Mouse (Mus musculus) left cerebral cortex, postnatal 14 days (tissue): Measurements from ENCODE around the gene Mta3. TPM values are rescaled to one million over a fixed set of nuclear protein-coding genes. Genes with fewer than 3 reads are reported as not detected.

Experiments
- DNase-seq, 2 experiments: peaks; one replicate each; pipeline ENCODE4 v3.0.0; 2021 to 2022; ENCODE audit warnings: low spot score in 2 of 2, mixed read lengths in 1 of 2
- intact Hi-C: fragments of 180-260 bp; cut with DNase I; formaldehyde crosslinking; loops from one replicate; pipeline ENCODE4 v1.15.1; 2025
- total RNA-seq, 2 experiments: library from RNA; stranded (reverse); gene quantifications; 2 replicates each; pipeline ENCODE4 v1.2.3; 2021

The Mta3 gene
- total RNA-seq, 2 experiments from 2014 or later: 65.9 to 68.5 TPM

DNA sequence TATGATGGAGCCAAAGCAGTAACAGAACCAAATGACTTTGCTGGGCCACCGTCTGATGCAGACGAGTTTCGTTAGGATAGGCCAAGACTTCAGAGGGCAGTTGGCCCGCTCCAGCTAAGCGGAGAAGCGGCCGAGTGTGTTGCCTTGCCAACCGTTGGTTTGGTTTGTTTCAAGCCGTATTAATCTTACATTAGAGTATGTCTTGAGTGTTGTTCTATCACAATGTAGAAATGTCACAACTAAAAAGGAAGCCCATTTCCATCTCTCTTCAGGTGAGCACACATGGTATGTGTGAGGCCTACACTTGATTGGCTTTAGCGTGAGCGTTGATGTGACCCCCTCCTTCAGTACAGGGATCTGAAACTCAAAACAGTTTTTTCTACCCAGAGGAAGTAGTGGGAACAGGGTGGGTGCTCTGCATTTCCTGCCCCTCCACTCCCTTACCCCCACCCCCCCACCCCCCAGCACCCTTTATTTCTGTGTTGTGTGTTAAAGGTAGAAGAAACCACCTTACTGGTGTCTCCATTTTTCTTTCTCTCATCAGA is 93.6 kb downstream of the Mta3 start:
- intact Hi-C loops: no loop called here
- no peak for DNase-seq

DNA sequence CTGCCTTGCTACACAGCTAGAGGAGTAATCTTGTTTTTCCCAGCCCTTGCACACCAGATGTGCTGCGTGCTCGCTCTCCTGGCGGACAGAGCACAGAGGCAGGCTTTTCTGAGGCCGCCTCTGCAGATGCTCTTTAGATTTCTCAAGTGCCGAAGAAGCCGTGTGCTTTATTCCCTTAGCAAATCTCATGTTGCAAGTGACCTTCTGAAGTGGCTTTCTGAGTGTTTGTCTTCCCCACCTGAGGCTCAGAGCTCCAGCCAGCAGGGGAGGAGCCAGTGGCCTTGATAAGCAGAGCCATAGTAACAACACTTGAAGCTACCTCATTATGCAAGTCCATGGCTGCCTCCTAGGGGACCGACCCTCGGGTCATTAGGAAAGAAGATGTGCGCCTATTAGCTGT is 98.0 kb downstream of the Mta3 start:
- DNase-seq: no peak
- intact Hi-C loops: no loop called here

DNA sequence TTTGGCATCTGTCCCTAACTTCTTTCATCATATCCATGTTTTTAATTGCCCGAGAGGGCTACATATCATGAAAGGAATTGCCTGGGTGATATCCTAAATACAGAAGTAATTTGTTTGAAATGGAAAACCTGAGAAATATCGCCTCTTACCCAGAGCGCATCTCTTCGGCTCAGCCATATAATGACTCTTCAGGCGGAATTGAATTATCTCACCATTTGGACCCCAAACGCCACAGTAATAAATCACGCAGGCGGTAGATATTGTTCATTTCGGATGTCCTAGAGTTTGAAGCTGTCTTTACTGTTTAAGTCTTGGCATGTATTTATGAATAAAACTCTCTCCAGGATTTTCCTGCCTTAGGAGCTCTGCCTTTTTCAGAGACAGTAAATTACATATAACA is 99.1 kb downstream of the Mta3 start:
- DNase-seq: no peak
- intact Hi-C loops: no loop called here

DNA sequence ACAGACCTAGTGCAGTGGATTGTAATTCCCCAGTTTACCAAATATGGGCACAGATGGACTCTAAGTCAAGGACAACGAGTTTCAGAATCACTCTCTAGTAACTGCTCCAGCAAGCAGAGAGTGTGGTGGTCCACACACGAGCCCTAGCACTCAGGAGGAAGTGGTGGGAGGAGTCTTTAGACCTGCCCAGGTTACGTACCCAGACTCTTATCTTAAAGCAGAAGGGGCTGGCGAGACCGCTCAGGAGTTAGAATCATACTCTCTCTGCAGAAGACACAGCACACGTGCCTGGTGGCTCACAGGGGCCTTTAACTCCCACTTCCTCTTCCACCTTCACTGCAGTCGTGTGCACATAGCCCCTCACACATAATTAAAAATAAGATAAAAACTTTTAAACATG is 101.4 kb downstream of the Mta3 start:
- DNase-seq: no peak
- intact Hi-C loops: no loop called here

DNA sequence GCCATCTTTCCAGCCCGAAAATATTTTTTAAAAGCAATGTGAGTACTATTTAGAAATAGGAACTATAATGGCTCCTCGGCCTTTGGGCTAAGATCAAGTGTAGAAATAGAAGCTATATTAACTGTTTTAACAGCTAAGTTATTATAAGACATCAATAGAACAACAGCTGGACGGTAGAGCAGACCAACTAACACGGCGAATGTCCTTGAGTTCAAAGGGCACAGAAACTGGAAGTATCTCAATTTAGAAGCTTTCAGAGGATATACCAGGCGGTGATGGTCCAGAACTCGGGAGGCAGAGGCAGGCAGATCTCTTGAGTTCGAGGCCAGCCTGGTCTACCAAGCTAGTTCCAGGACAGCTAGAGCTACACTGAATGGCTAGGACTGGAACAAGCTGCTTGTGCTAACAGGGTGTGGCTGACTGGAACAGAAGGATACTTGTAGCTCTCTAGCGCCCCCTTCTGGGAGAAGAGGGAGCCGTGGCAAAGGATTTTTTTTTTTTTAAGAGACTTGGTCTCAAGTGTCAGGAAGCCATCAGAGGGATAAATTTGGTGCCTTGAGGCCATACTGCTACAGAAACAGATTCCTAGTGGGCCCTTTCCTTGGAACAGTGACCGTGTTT is 101.9 kb downstream of the Mta3 start:
- DNase-seq: peak; percentile 79 to 80
- intact Hi-C loops: no loop called here

DNA sequence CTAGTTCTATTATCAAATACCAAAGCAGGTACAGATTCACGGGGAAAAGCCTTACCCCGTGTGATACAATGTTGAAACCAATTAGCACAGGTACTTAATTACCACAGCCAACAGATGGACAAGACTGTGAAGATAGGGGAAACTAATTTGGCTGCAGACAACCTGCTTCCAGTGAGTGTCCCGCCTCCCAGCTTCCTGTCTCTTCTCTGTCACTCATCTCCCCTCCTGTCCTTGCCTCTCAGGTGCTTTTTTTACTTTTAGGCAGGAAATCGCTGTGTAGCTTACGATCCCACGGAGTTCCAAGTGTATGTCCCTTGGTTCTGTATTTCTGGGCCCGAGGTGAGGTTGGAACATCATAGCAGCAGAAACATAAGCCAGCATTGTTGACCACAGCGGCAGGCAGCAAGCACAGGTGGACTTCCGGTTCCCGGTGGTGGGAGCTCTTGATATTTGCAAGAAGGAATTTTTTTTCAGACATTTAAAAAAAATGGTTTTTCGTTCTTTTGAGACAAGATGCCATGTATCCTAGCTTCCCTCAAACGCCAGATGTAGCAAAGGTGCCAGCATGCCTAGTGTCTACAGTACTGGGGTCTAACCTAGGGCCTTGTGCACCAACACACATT is 102.6 kb downstream of the Mta3 start:
- DNase-seq: no peak
- intact Hi-C loops: no loop called here

DNA sequence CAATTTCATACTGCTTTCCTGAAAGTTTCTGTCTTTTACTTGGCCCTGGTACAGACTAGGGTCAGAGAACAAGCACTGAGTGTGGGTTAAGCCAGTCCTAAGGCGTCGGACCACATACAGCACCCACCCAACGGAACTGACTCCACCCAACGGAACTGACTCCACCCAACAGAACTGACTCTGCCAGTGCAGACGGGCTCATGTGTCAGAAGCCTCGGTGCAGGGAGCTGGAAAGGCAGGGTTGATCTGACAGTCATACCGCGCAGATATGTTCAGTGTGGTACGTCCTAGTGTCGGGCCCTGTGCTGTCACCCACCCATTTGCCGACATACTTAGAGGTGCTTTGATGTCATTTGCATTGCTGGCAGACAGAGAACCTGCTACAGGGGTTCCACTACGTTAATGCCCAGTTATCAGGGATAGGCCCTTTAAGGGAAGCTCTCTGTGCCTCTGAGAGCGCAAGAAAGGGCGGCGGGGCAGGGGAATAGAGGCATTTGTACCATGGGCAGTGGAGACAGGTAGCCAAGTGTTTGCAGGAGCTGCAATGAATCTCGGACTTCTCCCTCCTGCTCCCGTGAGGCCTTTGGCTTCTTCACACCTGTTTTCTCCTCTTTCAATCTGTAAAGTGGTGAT is 103.3 kb downstream of the Mta3 start:
- intact Hi-C loops: no loop called here
- no peak for DNase-seq

DNA sequence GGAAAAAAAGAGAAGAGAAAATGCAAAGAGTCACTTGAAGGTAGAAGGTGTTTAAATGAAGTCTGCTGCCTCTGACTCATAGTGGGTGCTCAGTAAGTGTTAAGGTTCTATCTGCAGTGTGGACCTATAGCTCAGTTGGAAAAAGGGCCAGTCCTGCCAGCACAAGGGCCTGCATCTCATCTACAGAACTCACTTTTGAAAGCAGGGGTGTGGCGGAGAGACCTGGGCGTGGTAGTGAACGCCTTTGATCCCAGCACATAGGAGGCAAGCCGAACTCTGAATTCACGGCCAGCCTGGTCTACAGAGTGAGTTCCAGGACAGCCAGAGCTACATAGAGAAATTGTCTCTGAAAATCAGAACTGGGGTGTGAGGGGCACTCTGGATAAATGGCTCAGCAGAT is 104.3 kb downstream of the Mta3 start:
- intact Hi-C loops: no loop called here
- DNase-seq: no peak

DNA sequence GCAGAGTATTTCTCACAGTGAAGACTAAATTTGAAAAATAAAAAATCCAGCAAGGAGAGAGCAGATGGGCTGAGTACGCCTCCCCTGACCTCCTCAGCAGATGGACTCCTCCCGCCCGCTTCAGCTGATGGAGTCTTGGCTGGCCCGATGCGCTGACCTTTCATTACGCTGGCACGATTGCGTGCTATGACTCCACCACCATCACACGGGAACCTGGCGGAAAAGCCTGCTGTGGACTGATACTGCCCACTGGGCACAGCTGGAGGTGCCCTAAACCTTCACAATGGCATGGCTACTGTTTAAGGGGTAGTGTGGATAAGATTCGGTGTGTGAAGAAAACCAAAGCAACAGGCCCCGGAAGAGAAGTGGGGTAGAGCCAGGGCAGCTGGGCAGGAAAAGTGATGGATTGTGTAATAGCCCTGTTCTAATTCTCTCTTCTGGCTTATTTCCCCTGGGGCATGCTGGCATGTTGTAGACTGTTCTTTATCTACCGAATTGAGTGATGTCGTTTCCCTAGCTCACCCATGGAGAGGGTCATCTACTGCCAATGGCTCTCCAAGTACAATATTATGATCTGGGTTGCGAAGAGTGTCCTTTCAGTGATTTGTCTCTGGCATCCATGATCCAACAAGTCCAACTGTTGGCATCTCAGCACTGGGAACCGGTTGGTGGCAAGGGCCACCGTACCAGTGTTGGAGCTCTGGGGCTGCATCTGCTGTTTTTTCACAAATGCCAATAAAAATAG is 106.4 kb downstream of the Mta3 start:
- intact Hi-C loops: no loop called here
- no peak for DNase-seq

DNA sequence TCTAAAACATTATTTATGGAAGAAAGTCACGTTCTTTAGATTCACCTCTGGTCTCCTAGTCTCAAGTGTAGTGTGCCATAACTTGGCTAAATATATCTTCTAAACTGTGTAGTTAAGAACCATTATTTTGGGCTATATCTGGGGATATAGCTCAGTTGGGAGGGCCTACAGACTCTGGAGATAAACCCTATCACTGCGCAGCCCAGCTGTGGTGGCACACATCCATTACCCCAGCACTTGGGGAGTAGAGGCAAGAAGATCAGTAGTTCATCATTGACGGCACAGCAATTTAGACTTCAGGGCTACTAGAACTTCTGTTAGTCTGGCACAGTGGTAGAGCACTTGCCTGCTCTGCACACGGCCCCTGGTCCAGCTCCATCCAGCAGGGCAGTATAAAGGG is 107.1 kb downstream of the Mta3 start:
- intact Hi-C loops: no loop called here
- DNase-seq: no peak

DNA sequence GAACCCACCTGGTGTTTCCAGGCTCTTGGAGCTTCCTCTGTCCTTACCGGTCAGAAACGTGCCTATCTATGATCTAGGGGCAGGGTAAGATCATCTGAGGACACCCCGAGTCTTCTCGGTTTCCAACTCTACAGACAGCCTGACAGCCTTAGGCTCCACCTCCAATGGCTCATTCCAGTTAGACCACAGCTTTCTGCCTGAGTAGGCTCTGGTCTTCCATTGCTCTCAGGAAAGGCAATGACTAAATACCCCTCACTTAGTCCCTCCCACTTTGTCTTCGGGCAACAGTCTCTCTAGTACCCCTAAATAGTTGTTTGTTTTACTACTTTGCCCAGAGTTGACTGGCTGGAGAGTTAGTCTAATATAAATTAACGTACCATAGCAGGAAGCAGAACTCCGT is 111.0 kb downstream of the Mta3 start:
- no peak for DNase-seq
- intact Hi-C loops: no loop called here

DNA sequence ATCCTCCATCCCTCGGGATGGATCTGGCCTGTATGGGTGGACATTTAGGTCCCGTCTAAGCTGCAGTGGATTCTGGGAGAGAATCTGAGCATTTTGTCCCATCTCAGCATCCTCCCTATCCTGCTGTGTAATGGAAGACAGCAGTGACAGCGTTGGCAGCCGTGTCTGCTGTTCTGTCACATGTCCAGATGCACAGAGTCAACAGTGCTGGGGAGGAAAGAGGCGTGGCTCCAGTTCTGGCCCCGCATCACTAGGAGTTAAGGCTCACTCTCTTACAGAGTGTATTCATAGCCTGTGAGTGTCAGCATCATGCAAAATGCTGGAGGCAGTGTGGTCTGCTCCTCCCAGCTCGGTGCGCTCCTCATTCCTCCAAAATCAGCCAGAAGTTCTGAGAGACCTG is 113.5 kb downstream of the Mta3 start:
- intact Hi-C loops: no loop called here

DNA sequence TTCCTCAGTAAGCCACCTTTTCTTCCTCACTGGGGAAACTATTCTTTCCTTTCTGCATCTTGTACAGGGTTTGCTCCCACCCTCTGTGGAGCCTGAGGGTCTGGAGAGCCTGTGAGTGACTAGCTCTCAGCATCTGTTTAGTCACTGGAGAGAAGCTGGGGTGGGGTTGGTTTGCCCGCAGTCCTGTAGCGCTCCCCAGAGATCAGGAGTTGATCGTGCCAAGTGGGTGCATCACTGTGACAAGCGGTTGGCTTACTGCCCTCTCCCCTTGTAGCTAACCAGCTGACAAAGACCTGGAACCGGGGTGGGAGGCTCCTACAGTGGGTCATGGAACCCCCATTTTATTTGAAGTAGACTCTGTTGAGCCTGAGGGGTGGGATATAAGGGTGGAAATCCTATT is 114.7 kb downstream of the Mta3 start:
- DNase-seq: no peak
- intact Hi-C loops: no loop called here

More for the DNA sequence above, 113.5 kb downstream of the Mta3 start:
- DNase-seq: peak in 1 of 2 experiments; percentile 63

DNA sequence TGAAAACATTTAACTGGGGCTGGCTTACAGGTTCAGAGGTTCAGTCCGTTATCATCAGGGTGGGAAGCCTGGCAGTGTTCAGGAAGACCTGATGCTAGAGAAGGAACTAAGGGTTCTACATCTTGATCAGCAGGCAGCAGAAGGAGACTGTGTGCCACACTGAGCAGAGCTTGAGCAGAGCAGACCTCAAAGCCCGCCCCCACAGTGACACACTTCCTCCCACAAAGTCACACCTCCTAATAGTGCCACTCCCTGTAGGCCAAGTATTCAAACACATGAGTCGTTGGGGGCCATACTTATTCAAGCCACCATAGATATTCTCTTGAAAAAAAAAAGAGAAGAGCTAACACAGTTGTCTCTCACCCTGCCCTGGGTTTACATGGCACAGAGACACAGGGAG is 115.9 kb downstream of the Mta3 start:
- DNase-seq: no peak
- intact Hi-C loops: no loop called here

DNA sequence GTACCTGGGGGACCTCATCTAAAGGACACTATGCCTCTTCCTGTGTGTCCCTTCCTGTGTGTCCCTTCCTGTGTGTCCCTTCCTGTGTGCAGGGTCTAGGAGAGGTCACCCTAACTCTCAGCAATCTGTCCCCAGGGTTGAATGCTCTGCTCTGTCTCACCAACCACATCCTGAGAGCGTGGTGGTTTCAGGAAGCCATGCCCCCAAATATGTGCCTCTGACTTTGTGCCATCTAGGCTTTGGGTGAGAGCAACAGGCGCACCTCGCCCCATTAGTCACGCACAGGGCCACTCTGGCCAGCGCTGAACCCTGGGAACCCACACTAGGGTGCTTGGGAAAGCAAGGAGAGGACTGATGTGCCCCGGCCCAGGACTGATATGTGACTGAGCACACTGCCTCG is 117.9 kb downstream of the Mta3 start:
- DNase-seq: no peak
- intact Hi-C loops: no loop called here

DNA sequence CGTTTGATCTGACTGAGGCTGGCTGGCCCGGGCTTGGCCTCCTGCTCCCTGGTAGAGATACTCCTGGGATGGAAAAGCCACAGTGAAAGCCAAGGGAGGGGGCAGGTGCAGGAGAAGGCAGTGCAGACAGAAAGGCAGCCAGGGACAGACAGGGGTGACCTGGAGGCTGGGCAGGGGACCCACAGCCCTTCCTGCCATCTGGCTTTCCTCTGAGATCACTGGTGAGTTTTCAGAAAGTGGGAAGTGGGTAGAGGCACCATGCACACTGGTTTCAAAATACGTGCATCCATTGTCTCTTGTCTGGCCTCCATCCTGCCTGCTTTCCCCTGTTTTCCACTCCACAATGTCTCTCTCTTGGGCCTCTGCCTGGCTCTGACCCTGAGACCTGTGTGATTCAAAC is 123.4 kb downstream of the Mta3 start:
- intact Hi-C loops: no loop called here

DNA sequence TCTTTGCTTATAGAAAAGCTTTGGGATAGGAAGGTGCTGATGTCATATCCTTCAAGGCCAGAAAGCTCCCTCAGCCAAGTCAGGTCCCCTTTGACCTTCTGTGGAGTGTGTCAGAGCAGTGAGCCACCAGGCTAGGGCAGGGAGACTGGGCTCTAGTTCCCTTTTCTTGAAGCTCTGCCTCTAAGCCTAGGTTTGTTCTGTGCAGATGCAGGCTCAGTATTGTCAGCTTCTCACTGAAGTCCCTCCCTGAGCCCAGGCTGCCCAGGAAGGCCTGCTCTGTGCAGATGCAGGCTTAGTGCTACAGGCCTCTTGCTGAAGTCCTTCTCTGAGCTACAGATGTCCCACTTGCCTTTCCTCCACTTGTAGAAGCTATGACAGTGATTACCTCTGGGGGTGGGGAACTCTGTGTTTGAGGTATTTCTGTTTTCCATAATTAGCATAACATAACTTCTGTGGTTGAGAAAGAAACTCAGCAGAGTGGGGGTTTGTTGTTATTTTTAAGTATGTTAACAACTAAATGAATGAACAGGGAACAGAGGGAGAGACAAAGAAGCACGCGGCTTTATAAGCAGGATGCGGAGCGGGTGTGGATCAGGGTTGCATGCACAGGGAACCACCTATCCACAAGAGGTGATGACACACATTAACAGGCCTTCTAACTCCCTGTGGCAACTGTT is 124.8 kb downstream of the Mta3 start:
- intact Hi-C loops: no loop called here
- peak in 1 of 2 experiments; percentile 46 for DNase-seq

More for the DNA sequence above, 123.4 kb downstream of the Mta3 start:
- no peak for DNase-seq

DNA sequence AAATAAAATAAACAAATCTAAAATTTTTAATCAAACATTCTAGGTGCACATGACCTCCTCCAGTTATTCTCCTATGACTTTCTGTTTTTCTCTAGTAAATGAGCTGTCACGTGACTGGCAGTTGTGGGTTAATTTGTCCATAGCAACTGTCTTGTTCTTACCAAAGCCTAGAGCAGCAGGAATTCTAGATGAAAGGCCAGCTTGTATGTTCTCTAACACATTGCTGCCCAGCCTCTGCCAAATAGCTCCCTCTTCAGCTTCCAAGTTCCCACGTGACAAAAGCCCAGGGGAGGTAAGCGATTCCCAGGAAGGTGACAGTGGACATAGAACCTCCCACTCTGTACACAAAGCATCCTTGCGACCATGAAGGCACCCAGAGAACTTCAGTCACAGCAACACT is 128.2 kb downstream of the Mta3 start:
- intact Hi-C loops: no loop called here
- DNase-seq: peak in 1 of 2 experiments; percentile 58

DNA sequence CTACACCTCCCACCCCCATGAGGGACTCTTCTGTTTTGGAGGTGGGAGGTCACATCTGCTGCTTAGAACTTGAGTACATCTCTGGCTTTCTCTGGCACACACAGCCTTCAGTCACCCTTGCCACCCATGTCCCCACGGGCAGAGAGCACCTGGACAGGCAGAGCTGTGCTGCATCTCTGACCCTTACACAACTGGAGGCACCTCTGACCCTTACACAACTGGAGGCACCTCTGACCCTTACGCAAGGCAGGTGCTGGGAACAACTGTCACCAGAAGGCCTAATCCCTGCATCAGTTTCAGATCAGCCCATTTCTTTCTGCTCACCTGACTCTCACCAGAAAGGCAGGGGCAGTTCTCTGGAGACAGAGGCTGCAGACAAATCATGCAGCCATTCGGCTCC is 130.1 kb downstream of the Mta3 start:
- intact Hi-C loops: no loop called here
- no peak for DNase-seq
